Mouse (Mus musculus): ENCODE measurements around the gene Ccdc142.

Gene Ccdc142

DNA sequence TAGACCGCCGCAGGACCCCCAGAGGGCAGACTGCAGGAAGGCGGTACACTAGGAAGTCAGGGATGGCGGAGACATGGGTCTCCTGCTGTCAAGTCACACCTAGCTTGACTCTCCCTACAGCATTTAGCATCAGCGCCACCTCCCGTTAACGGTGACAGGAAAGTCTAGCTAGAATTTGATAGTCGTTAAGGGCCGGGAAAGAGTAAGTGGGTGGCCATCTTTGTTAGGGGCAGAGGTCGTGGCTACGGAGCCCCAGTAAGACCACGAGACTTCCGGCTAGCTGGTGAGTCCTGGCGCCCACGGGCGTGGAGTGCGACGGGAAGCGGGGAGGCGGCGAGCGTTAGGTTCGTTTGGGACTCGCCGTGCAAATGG, at the start of gene Ccdc142, which contains the start of gene Gm42688:
Gene Ccdc142 (plus strand): TSS at position 286 of the 372 bp plus-strand sequence.
Gene Gm42688 (plus strand): TSS at position 302 of the 372 bp plus-strand sequence.
- DNase-seq (ENCODE audit: inconsistent age in 2 of 2, low spot score in 1 of 2), result peak; percentile 94 to 97

DNA sequence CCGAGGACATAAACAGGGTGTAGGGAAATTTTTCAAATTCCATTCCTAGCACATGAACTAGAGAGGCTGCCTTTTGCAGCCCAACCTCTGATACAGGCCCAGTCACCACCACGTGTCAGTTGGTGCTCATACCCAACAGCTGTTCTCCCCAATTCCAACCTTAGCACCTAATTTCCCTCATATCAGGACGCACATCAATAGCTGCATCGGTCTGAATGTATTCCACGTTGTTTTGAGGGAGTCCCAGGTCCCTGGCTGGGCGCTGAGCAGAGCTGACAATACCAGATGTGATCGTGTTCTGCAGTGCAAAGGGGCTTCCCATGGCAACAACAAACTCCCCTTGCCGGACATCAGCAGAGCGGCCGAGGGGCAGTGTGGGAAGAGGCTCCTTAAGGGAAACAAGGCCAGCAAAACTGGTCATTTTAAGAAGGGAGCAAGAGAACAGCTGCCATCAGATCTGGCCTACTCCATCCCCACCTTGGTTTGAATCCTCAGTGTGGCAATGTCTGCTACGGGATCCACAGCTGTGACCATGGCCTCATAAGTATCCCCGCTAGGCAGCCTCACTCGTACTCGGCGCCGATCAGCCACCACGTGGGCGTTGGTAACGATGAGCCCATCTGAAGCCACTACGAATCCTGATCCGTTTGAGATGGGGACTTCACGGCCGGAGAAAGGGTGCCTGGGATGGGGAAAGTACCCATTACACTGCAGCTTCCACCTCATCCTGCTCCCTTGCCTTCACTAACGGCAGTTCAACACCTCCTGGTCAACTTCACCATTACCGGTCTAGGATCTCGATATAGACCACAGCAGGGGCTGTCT, 48.1 kb upstream of the Ccdc142 start:
- DNase-seq (ENCODE audit: inconsistent age in 2 of 2, low spot score in 1 of 2), result peak; percentile 56 to 79

GRCm38 (mm10) chr6:83054074-83054851, 47.1 kb upstream of the Ccdc142 start, which contains the start of gene Aup1:
Aup1 (plus strand) TSS chr6:83054521.
- peak; percentile 98 to 99 for DNase-seq (ENCODE audit: inconsistent age in 2 of 2, low spot score in 1 of 2)

DNA sequence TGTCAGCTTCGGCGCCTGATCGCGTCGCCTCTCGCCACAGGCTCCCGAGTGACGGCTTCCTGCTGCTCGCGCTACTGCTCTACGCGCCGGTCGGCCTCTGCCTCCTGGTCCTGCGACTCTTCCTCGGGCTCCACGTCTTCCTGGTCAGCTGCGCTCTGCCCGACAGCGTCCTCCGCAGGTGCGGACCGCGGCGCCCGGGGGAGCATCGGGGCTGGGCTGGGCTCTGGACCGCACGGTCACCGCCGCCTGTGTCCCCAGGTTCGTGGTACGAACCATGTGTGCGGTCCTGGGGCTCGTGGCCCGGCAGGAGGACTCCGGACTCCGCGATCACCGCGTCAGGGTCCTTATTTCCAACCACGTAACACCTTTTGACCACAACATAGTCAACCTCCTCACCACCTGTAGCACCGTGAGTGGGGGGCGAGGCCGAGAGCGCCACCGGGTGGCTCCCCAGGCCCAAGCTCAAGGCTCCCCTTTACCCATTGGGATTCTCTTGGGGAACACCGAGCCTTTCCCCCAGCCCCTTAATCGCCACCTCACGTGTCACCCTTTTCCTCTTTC, 46.5 kb upstream of the Ccdc142 start, which contains the start of gene Htra2:
Gene Htra2 (minus strand): TSS at position 403 of the 561 bp plus-strand sequence.
- DNase-seq (ENCODE audit: inconsistent age in 2 of 2, low spot score in 1 of 2), result no peak

DNA sequence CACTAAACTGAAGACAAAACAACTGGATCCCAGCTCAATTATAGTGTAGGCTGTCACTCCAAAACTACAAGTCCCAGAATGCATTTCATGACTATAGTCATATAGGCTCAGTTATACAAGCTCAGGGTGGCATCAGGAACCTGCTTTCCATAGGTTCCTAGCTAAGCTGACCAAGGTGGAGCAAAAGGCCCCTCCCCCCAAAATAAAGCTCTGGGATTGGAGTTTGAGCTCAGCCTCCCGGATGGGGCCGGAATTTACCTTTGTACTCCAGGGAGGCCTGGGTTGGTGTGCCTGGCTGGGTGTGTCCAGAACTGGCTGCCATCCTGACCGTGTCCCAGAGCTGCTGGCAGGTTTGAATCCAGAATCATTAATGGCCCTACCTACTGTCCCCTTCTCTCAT, 43.6 kb upstream of the Ccdc142 start, which contains the start of gene Dqx1:
Gene Dqx1 (plus strand): TSS at position 55 of the 400 bp plus-strand sequence.
- DNase-seq (ENCODE audit: inconsistent age in 2 of 2, low spot score in 1 of 2), result peak in 1 of 2 experiments; percentile 39

GRCm38 (mm10) chr6:83058725-83059124, 42.7 kb upstream of the Ccdc142 start:
- no peak for DNase-seq (ENCODE audit: inconsistent age in 2 of 2, low spot score in 1 of 2)

- DNase-seq (ENCODE audit: inconsistent age in 2 of 2, low spot score in 1 of 2), result no peak
Observed at GRCm38 (mm10) chr6:83065995-83066394, 35.4 kb upstream of the Ccdc142 start.

DNA sequence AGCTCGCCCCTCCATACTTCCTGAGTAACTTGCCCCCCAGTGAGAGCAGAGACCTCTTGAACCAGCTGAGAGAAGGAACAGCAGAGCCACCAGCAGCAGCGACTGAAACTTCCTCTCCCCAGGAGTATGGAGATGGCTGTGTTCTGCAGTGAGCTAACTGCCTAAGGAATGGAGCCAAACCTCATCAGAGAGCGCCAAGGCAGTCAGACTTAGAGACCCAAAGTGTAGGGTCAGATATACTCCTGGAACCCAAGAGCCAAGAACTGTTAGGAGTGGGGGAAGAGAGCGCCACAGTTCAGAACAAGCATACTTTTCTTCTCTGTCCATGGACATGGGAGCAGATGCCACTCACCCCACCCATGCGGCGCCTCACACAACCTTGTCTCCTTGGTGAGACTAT, 35.0 kb upstream of the Ccdc142 start:
- DNase-seq (ENCODE audit: inconsistent age in 2 of 2, low spot score in 1 of 2), result no peak

GRCm38 (mm10) chr6:83068221-83068620, 33.2 kb upstream of the Ccdc142 start:
- no peak for DNase-seq (ENCODE audit: inconsistent age in 2 of 2, low spot score in 1 of 2)

DNA sequence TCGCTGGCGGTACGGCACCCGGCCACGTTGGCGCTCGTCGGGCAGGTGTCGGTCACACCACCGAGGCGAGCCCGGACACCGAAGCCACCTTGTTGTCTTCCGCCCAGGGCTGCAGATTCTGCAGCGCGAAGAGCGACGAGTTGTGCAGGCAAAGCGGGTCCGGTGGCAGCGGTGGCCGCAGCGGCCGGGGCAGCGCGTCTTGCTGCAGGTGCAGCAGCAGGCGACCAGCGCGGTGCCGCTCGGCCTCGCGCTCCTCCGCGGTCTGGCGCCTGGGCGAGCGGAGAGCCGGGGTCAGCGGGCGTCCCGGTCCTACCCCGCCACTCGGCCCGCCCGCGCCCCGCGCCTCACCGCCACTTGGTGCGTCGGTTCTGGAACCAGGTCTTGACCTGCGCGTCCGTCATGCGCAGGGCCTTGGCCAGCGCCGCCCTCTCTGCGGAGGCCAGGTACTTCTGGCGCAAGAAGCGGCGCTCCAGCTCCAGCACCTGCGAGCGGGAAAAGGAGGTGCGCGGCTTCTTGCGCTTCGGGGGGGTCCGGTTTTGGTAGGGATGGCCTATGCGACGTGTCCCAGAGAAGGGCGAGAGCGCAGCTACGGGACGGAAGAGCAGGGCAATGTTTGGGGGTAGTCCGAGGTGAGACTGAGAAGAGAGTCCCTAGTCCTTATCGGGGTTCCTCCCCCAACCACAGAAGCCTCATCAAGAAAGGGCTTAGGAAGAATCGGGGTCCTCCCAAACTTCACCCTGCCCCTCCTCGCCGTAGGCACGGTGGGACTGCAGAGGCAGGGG, 32.5 kb upstream of the Ccdc142 start:
- peak in 1 of 2 experiments; percentile 61 for DNase-seq (ENCODE audit: inconsistent age in 2 of 2, low spot score in 1 of 2)

- peak in 1 of 2 experiments; percentile 66 for DNase-seq (ENCODE audit: inconsistent age in 2 of 2, low spot score in 1 of 2)
Observed at GRCm38 (mm10) chr6:83069488-83070246, 31.7 kb upstream of the Ccdc142 start.

GRCm38 (mm10) chr6:83070247-83070310, 31.3 kb upstream of the Ccdc142 start, which contains the start of gene Tlx2:
Tlx2 (minus strand) TSS chr6:83070293.
- no peak for DNase-seq (ENCODE audit: inconsistent age in 2 of 2, low spot score in 1 of 2)

GRCm38 (mm10) chr6:83070311-83071219, 30.8 kb upstream of the Ccdc142 start:
- DNase-seq (ENCODE audit: inconsistent age in 2 of 2, low spot score in 1 of 2), result peak; percentile 56 to 82

DNA sequence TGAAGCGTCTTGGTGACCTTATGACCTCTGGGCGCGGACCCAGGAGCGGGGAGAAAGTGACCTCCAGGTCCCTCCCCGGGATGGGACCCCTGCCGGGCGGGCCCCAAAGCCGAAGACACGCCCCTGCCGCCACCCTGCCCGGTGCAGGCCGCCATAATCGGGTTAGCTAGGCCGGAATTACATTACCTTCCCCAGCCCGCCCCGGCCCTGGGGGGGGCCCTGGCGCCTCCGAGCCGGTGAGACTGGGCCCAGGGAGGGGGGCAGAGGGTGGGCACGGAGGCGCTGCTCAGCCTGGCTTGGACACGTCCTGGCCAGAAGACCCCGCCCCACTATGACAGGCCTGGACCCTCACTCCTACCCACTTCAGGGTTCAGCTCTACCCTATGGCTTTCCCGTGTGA, 30.2 kb upstream of the Ccdc142 start:
- peak; percentile 61 to 70 for DNase-seq (ENCODE audit: inconsistent age in 2 of 2, low spot score in 1 of 2)

DNA sequence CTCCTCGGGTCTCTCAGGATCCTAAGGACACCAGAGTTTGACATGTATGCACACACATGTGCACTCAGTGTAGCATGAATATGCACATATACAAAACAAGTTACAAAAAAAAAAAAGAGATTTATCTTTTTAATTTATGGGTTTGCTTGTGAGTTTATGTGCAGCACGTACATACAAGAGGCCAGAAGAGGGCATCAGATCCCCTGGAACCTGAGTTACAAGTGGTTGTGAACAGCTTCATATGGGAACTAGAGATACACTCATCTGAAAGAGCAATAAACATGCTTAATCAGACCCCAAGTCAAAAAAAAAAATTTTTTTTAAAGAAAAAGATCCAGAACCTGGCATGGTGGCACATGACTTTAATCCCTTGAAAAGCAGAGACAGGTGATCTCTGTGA, 26.4 kb upstream of the Ccdc142 start:
- DNase-seq (ENCODE audit: inconsistent age in 2 of 2, low spot score in 1 of 2), result peak in 1 of 2 experiments; percentile 65

DNA sequence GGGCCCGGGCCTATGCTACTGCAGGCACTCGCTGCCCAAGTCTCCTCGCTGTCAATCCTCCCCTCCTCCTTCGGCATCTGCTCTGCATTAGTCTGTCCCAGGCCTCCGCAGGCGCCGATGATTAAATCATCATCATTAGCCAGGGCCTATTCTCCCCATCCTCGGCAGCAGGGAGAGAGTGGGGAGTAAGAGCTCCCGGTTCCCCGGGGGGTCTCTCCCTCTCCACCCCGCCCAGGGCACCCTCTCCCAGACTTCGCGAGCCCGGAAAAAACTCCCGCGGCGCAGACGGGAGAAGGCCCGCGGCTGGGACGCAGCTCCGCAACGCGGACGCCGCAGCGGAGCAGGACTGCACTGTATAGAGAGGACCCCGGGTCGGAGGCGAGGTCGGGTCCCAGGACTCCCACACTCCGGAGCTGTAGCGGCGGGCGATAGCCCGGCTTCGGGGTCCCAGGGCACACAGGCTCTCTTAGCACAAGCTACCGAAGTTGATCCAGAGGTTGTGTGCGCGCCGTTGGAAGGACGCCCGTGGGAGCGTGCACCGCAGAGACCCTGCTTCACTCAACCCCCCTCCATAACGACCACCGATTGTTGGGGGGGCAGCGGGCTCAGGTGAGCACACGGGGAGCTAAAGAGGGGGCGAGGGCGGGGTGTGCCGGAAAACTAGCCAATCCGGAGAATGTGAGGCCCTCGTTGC, 23.6 kb upstream of the Ccdc142 start, which contains the start of gene Pcgf1:
Gene Pcgf1 (plus strand): TSS at position 240 of the 694 bp plus-strand sequence.
- DNase-seq (ENCODE audit: inconsistent age in 2 of 2, low spot score in 1 of 2), result no peak

- peak; percentile 99 to 100 for DNase-seq (ENCODE audit: inconsistent age in 2 of 2, low spot score in 1 of 2)
Observed at GRCm38 (mm10) chr6:83078324-83078858, 23.0 kb upstream of the Ccdc142 start.

DNA sequence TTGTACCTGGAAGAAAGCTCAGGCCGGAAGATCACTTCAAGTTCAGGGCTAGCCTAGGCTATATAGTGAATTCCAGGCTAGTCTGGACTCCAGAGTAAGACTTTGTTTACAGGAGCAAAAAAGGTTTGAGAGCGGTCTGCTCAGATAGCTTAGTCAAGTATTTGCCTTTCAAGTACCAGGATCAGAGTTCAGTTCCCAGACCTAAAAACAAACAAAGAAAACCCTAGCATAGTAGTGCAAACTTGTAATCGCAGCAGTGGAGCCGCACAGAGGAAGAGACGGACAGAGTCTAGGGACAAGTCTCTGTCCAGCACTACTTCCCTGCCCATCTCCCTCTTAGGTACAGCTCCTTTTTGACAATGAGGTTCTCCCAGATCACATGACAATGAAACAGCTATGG, 21.2 kb upstream of the Ccdc142 start:
- DNase-seq (ENCODE audit: inconsistent age in 2 of 2, low spot score in 1 of 2), result peak in 1 of 2 experiments; percentile 31
